Mouse (Mus musculus) C2C12 (cell line): ENCODE data around the gene Vangl2. TPM values are rescaled to one million over a fixed set of nuclear protein-coding genes. Genes with fewer than 3 reads are reported as not detected.

ENCODE experiments used
- H3K27me3 ChIP-seq: one replicate; pipeline ENCODE4 v1.6.1; 2011; ENCODE audit not compliant: control insufficient read depth, insufficient read depth, insufficient read length
- H3K36me3 ChIP-seq: one replicate; pipeline ENCODE4 v1.6.1; 2011; ENCODE audit not compliant: control insufficient read depth, insufficient read depth
- H3K4me3 ChIP-seq: one replicate; pipeline ENCODE4 v1.5.1; 2011; ENCODE audit warnings: mild to moderate bottlenecking, control low read depth; ENCODE audit not compliant: poor library complexity, insufficient read depth, severe bottlenecking
- H3K79me2 ChIP-seq: one replicate; pipeline ENCODE4 v1.6.1; 2011; ENCODE audit not compliant: control insufficient read depth, insufficient read depth
- H3K79me3 ChIP-seq: one replicate; pipeline ENCODE4 v1.6.1; 2011; ENCODE audit warnings: low read depth, control low read depth
- H3ac ChIP-seq: one replicate; pipeline ENCODE3; 2011; ENCODE audit warnings: low read depth; ENCODE audit not compliant: control insufficient read depth, insufficient read length
- CEBPB ChIP-seq: IDR thresholded peaks from one replicate; pipeline ENCODE4 v1.6.1; 2011; ENCODE audit warnings: low read depth, mild to moderate bottlenecking, control low read depth, moderate library complexity
- CTCF ChIP-seq: IDR thresholded peaks from one replicate; pipeline ENCODE4 v1.5.1; 2011; ENCODE audit not compliant: control insufficient read depth, insufficient read depth, insufficient read length
- FOSL1 ChIP-seq: IDR thresholded peaks from one replicate; pipeline ENCODE4 v1.8.0; 2011; ENCODE audit warnings: mild to moderate bottlenecking, low read length; ENCODE audit not compliant: poor library complexity, insufficient read depth, severe bottlenecking
- MAX ChIP-seq: IDR thresholded peaks from one replicate; pipeline ENCODE4 v1.6.1; 2011; ENCODE audit warnings: mild to moderate bottlenecking, control low read depth
- MYOD1 ChIP-seq: IDR thresholded peaks from one replicate; pipeline ENCODE4 v1.6.1; 2011; ENCODE audit warnings: low read depth; ENCODE audit not compliant: control insufficient read depth, insufficient read length
- MYOG ChIP-seq: IDR thresholded peaks from one replicate; pipeline ENCODE4 v1.6.1; 2011; ENCODE audit not compliant: control insufficient read depth, insufficient read length; ENCODE audit errors: extremely low read depth
- USF1 ChIP-seq: IDR thresholded peaks from one replicate; pipeline ENCODE4 v1.6.1; 2011; ENCODE audit warnings: low read depth, mild to moderate bottlenecking, control low read depth, moderate library complexity
- polyA plus RNA-seq: library from polyadenylated mRNA; unstranded; fragments of >200 nt; fragmentation: generic; extraction: Trizol; gene quantifications from one replicate; pipeline ENCODE4 v1.2.1, GENCODE M21; 2012; ENCODE audit warnings: missing spikeins

Vangl2 gene
- polyA plus RNA-seq, 1 experiment: 5.7 TPM

DNA sequence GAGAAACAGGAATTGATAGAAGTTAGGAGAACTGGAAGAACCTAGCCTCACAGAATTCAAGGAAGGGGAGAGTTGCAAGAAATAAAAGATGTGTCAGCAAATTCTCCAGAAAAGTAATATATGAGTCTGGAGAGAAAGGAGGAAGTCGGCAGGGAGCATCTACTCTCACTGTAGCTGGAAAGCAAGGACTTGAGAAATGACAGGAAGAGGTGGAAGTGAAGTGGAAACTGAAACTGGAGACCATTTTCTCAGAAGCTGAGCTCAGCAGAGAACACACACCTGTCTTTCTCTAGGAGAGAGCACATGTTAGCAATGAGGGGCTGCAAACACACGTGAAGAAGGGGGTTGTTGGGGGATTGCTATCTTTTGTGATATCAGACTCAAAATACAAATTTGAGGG is 70.8 kb downstream of the Vangl2 start:
- Histone ChIP-seq H3K79me2 (no peaks in the 10 kb centered on the region), H3K4me3 (no peak overlapping the region), H3ac (no peak overlapping the region), H3K27me3 (no peaks in the 10 kb centered on the region), H3K36me3 (no peaks in the 10 kb centered on the region), H3K79me3 (no peaks in the 10 kb centered on the region)
- TF ChIP-seq MYOG (no peak), MAX (no peak), FOSL1 (no peak), MYOD1 (no peak), CTCF (no peak), CEBPB (no peak), USF1 (no peak)

DNA sequence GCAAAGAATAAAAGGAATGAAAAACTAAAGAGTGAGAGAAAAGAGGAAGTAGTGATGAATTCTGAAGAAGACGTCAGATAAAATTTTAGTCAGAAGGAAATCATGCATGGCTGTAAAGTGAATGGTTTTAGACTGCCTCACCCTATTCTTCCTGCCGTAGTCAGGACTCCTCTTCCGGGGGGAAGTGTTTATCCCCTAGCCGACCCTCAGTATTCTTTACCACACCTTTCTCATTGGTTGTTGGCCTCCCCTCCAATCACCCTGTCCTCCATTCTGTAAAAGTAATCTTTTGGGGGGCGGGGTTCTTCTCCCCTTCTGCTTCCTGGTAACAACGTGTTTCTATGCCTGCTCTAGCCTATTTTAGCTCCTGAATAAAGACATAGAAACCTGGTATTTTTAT is 73.2 kb downstream of the Vangl2 start:
- H3K4me3 ChIP-seq: no peak overlapping the region
- H3ac ChIP-seq: no peak overlapping the region
- no peaks in the 10 kb centered on the region for H3K79me2 ChIP-seq
- TF ChIP-seq MYOD1 (no peak), MAX (no peak), FOSL1 (no peak), MYOG (no peak), CEBPB (no peak), USF1 (no peak), CTCF (no peak)
- H3K27me3 ChIP-seq: no peaks in the 10 kb centered on the region
- H3K36me3 ChIP-seq: no peaks in the 10 kb centered on the region
- H3K79me3 ChIP-seq: no peaks in the 10 kb centered on the region

Other genes with a start within 250 kb of the Vangl2 start
- not detected for gene Cd84, start 188.7 kb downstream of the Vangl2 start, polyA plus RNA-seq
- gene Gm10521, start 132.8 kb downstream of the Vangl2 start, polyA plus RNA-seq: not detected
- not detected for gene Slamf6, start 110.9 kb downstream of the Vangl2 start, polyA plus RNA-seq
- gene Nhlh1, start 29.1 kb upstream of the Vangl2 start, polyA plus RNA-seq: not detected
- gene Copa, start 54.1 kb upstream of the Vangl2 start, polyA plus RNA-seq: 113 TPM
- gene Ncstn, start 54.4 kb upstream of the Vangl2 start, polyA plus RNA-seq: 40.8 TPM
- 79.6 TPM for gene Pex19, start 98.3 kb upstream of the Vangl2 start, polyA plus RNA-seq
- gene Dcaf8, start 119.6 kb upstream of the Vangl2 start, polyA plus RNA-seq: 37.6 TPM
- gene Pea15a, start 178.4 kb upstream of the Vangl2 start, polyA plus RNA-seq: 125 TPM
- 0.12 TPM for gene Casq1, start 191.4 kb upstream of the Vangl2 start, polyA plus RNA-seq
- not detected for gene Atp1a4, start 230.0 kb upstream of the Vangl2 start, polyA plus RNA-seq
- 95.3 TPM for gene Igsf8, start 233.2 kb upstream of the Vangl2 start, polyA plus RNA-seq